Mouse (Mus musculus): ENCODE data around the gene Nrde2.

- TF ChIP-seq CTCF (IDR thresholded peaks at IDR 0.05 in 2 of 3, conservative IDR thresholded peaks at IDR 0.05 in 1 of 3; ENCODE audit: control insufficient read depth in 1 of 3, insufficient read depth in 1 of 3, low read depth in 2 of 3, low read length in 3 of 3, poor library complexity in 1 of 3, severe bottlenecking in 1 of 3) = no peak
- TF ChIP-seq POLR2A (IDR thresholded peaks at IDR 0.05; ENCODE audit: control insufficient read depth in 1 of 2, insufficient read depth in 1 of 2, low read depth in 1 of 2, low read length in 2 of 2, poor library complexity in 1 of 2) = no peak
- no peak for TF ChIP-seq USF2 (IDR thresholded peaks at IDR 0.05; ENCODE audit: borderline replicate concordance in 1 of 2, insufficient read depth in 1 of 2, low read depth in 1 of 2, low read length in 2 of 2)
- no peak for TF ChIP-seq MAFK (IDR thresholded peaks at IDR 0.05; ENCODE audit: borderline replicate concordance, low read depth, low read length)
- TF ChIP-seq POLR2AphosphoS2 (IDR thresholded peaks at IDR 0.05; ENCODE audit: low read length) = no peak
- TF ChIP-seq TCF12 (IDR thresholded peaks at IDR 0.05; ENCODE audit: low read depth, low read length) = no peak
- TF ChIP-seq KAT2A (conservative IDR thresholded peaks at IDR 0.05; ENCODE audit: low read depth, low read length) = no peak
- no peak for TF ChIP-seq GATA1 (IDR thresholded peaks at IDR 0.05; ENCODE audit: low read depth, low read length)
Measured at GRCm38 (mm10) chr12:100176469-100177056, 17.1 kb upstream of the Nrde2 start.

All from MEL (cell line).